Mouse (Mus musculus) E14TG2a.4 (cell line): ENCODE results near the gene Prf1.

Experiments
- CTCF ChIP-seq: conservative IDR thresholded peaks from 2 replicates; pipeline ENCODE4 v1.5.1; 2014; ENCODE audit warnings: low read length
- NANOG ChIP-seq: IDR thresholded peaks from 2 replicates; pipeline ENCODE4 v1.6.1; 2014; ENCODE audit warnings: borderline replicate concordance, low read length, mixed read lengths

DNA sequence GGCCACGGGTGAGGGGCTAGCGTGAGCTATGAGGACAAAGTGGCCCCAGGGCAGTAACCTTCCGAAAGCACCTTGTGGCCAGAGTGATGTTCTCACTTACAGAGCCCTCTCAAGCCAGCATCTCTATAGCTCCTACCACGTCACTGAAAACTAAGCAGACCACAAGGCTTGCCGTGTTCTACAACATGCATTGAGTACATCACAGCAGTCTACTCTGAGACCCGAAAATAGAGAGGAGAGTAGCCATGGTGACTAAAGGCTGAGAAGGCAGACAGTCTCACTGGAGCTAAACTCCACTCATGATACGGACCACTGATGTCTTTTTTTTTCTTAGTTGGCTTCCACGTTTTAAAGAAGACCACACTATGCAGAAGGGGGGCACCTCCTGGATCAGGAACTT lies 34.0 kb upstream of the Prf1 start:
- TF ChIP-seq CTCF (no peak), NANOG (no peak)
